Mouse (Mus musculus) B cell, adult 2 months (primary cell): ENCODE measurements around the gene Fam83g.

Source experiments
- DNase-seq, 2 experiments: peaks; one replicate each; pipeline ENCODE4 v3.0.0; 2022

Fam83g gene

GRCm38 (mm10) chr11:61719826-61720225 is 35.9 kb downstream of the Fam83g start:
- DNase-seq = no peak

GRCm38 (mm10) chr11:61720636-61721035 is 36.7 kb downstream of the Fam83g start, which contains the start of gene Slc5a10:
Gene Slc5a10 (minus strand): TSS chr11:61720826.
- DNase-seq = no peak

GRCm38 (mm10) chr11:61722077-61722476 is 38.2 kb downstream of the Fam83g start:
- no peak for DNase-seq

GRCm38 (mm10) chr11:61728037-61728436 is 44.1 kb downstream of the Fam83g start:
- DNase-seq = no peak

- DNase-seq = no peak
Measured at GRCm38 (mm10) chr11:61732672-61733071, 48.8 kb downstream of the Fam83g start.

GRCm38 (mm10) chr11:61737290-61737689 is 53.4 kb downstream of the Fam83g start:
- DNase-seq = no peak

- no peak for DNase-seq
Measured at GRCm38 (mm10) chr11:61740500-61740899, 56.6 kb downstream of the Fam83g start.

- no peak for DNase-seq
Measured at GRCm38 (mm10) chr11:61743768-61744167, 59.9 kb downstream of the Fam83g start.

- DNase-seq = peak; percentile 14 to 25
Measured at GRCm38 (mm10) chr11:61744460-61744859, 60.6 kb downstream of the Fam83g start.

- DNase-seq = no peak
Measured at GRCm38 (mm10) chr11:61745781-61746180, 61.9 kb downstream of the Fam83g start.

- DNase-seq = no peak
Measured at GRCm38 (mm10) chr11:61747161-61747560, 63.3 kb downstream of the Fam83g start.

GRCm38 (mm10) chr11:61751612-61752011 is 67.7 kb downstream of the Fam83g start:
- DNase-seq = peak; percentile 19 to 38

- DNase-seq = no peak
Measured at GRCm38 (mm10) chr11:61757151-61757550, 73.3 kb downstream of the Fam83g start.
